Mouse (Mus musculus): ENCODE data around the gene Avpi1.

Avpi1 gene

GRCm38 (mm10) chr19:42128787-42129508, at the start of gene Avpi1:
Gene Avpi1 (minus strand): TSS chr19:42129059.
- in situ Hi-C loops (cut with MboI, MseI), result no loop called here

GRCm38 (mm10) chr19:42177461-42177860, 48.6 kb upstream of the Avpi1 start:
- in situ Hi-C loops (cut with MboI, MseI), result no loop called here

- in situ Hi-C loops (cut with MboI, MseI), result no loop called here
Observed at GRCm38 (mm10) chr19:42176841-42177240, 48.0 kb upstream of the Avpi1 start.

GRCm38 (mm10) chr19:42170025-42170969, 41.4 kb upstream of the Avpi1 start:
- in situ Hi-C loops (cut with MboI, MseI), result no loop called here

GRCm38 (mm10) chr19:42169322-42169975, 40.6 kb upstream of the Avpi1 start:
- in situ Hi-C loops (cut with MboI, MseI), result no loop called here

GRCm38 (mm10) chr19:42167489-42167888, 38.6 kb upstream of the Avpi1 start:
- in situ Hi-C loops (cut with MboI, MseI), result no loop called here

- in situ Hi-C loops (cut with MboI, MseI), result no loop called here
Observed at GRCm38 (mm10) chr19:42166766-42167165, 37.9 kb upstream of the Avpi1 start.

- in situ Hi-C loops (cut with MboI, MseI), result no loop called here
Observed at GRCm38 (mm10) chr19:42166130-42166529, 37.3 kb upstream of the Avpi1 start.

GRCm38 (mm10) chr19:42164188-42164587, 35.3 kb upstream of the Avpi1 start:
- in situ Hi-C loops (cut with MboI, MseI), result no loop called here

GRCm38 (mm10) chr19:42163764-42164163, 34.9 kb upstream of the Avpi1 start, which contains the start of gene Zfyve27:
Gene Zfyve27 (plus strand): TSS chr19:42163951.
- in situ Hi-C loops (cut with MboI, MseI), result no loop called here

GRCm38 (mm10) chr19:42158246-42159017, 29.6 kb upstream of the Avpi1 start:
- in situ Hi-C loops (cut with MboI, MseI), result no loop called here

- in situ Hi-C loops (cut with MboI, MseI), result no loop called here
Observed at GRCm38 (mm10) chr19:42157493-42158237, 28.8 kb upstream of the Avpi1 start.

- in situ Hi-C loops (cut with MboI, MseI), result loop anchor here (5.0 kb wide), 1 partner anchor 110 kb away; no protein-coding TSS in a partner anchor
Observed at GRCm38 (mm10) chr19:42151990-42152389, 23.1 kb upstream of the Avpi1 start.

GRCm38 (mm10) chr19:42148569-42148860, 19.7 kb upstream of the Avpi1 start:
- in situ Hi-C loops (cut with MboI, MseI), result no loop called here

GRCm38 (mm10) chr19:42147769-42148568, 19.1 kb upstream of the Avpi1 start:
- in situ Hi-C loops (cut with MboI, MseI), result no loop called here

- in situ Hi-C loops (cut with MboI, MseI), result no loop called here
Observed at GRCm38 (mm10) chr19:42147170-42147768, 18.4 kb upstream of the Avpi1 start, which contains the start of gene Marveld1. Gene Marveld1 (plus strand): TSS chr19:42147400.

GRCm38 (mm10) chr19:42146276-42147010, 17.6 kb upstream of the Avpi1 start:
- in situ Hi-C loops (cut with MboI, MseI), result no loop called here

- in situ Hi-C loops (cut with MboI, MseI), result no loop called here
Observed at GRCm38 (mm10) chr19:42145731-42146130, 16.9 kb upstream of the Avpi1 start.

- in situ Hi-C loops (cut with MboI, MseI), result no loop called here
Observed at GRCm38 (mm10) chr19:42145210-42145609, 16.4 kb upstream of the Avpi1 start.

Data from T-helper 2 cell (primary cell).